Mouse (Mus musculus) neural tube, embryonic 14.5 days (tissue): Measurements from ENCODE around the gene Zkscan17. TPM values are rescaled to one million over a fixed set of nuclear protein-coding genes. Genes with fewer than 3 reads are reported as not detected.
A peak's percentile ranks its signal among the peaks of the same experiment; 100 is the strongest.

Experiments
- ATAC-seq: fragments of 200-750 bp; cut with Nextera tagmentation; 2 replicates; pipeline ENCODE4 v1.8.0; 2017; ENCODE audit warnings: low read depth, mild to moderate bottlenecking, moderate TSS enrichment, moderate library complexity
- H3K27ac ChIP-seq: fragments of 300-500 bp; sonication (generic); 2 replicates; pipeline ENCODE4 v1.5.1; 2014; ENCODE audit warnings: low read depth, mild to moderate bottlenecking, control low read depth, low read length, moderate library complexity, mixed read lengths
- H3K27me3 ChIP-seq: fragments of 300-500 bp; sonication (generic); 2 replicates; pipeline ENCODE4 v1.6.1; 2014; ENCODE audit warnings: low read length; ENCODE audit not compliant: control insufficient read depth, insufficient read depth
- H3K36me3 ChIP-seq: fragments of 300-500 bp; sonication (generic); 2 replicates; pipeline ENCODE4 v1.6.1; 2014; ENCODE audit warnings: low read length, mixed read lengths; ENCODE audit not compliant: control insufficient read depth, insufficient read depth
- H3K4me1 ChIP-seq: fragments of 300-500 bp; sonication (generic); 2 replicates; pipeline ENCODE4 v1.6.1; 2014; ENCODE audit warnings: low read length; ENCODE audit not compliant: control insufficient read depth, insufficient read depth
- H3K4me2 ChIP-seq: fragments of 300-500 bp; sonication (generic); 2 replicates; pipeline ENCODE4 v1.6.1; 2014; ENCODE audit warnings: mild to moderate bottlenecking, low read depth, low read length, control low read depth
- H3K4me3 ChIP-seq: fragments of 300-500 bp; sonication (generic); 2 replicates; pipeline ENCODE4 v1.5.1; 2014; ENCODE audit warnings: low read depth, low read length, control low read depth, mixed read lengths
- H3K9ac ChIP-seq: fragments of 300-500 bp; sonication (generic); replicated peaks from 2 replicates; pipeline ENCODE4 v1.6.1; 2014; ENCODE audit warnings: low read depth, mild to moderate bottlenecking, control low read depth, low read length, mixed read lengths
- H3K9me3 ChIP-seq: fragments of 300-500 bp; sonication (generic); 2 replicates; pipeline ENCODE4 v1.6.1; 2016; ENCODE audit warnings: low read length; ENCODE audit not compliant: control insufficient read depth
- WGBS: fragments of 180-500 bp; shearing (Covaris S2); extraction: QIAGEN DNeasy Blood & Tissue Kit; methylation state at CpG from one replicate; pipeline ENCODE4 v1.1.7; 2014; 5-methylcytosine and 5-hydroxymethylcytosine counted together
- polyA plus RNA-seq: library from polyadenylated mRNA; unstranded; fragments of >200 nt; fragmentation: Nextera tagmentation; extraction: Ambion mirVana; gene quantifications from 2 replicates; pipeline ENCODE4 v1.2.1, GENCODE M21; 2014

Gene Zkscan17
- polyA plus RNA-seq, 1 experiment from 2014 or later = 11.3 TPM

DNA sequence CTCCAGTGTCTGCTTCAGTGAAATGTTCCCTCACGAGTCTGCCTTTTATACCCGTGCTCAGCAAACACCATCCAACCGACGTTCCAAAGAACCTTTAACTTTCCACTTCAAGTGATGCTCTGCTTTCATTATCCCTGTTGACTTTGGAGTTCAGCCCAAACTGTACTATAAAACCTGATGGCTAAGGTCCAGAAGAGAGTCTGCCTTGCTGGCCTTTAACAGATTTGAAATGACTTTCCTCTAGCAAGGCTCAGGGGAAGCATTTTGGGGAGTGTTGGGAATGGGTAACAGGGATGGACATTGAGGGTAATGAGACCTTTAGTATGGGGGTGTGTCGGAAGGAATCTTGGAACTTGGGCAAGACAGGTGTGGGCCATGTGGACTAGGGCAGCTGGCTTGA, 3.7 kb upstream of the Zkscan17 start:
- 78% methylated on average over 5 of the region's 5 CpGs for WGBS
- H3K27ac ChIP-seq = no peak overlapping the region
- no peak overlapping the region for H3K4me3 ChIP-seq
- H3K9me3 ChIP-seq = no peaks in the 10 kb centered on the region
- H3K9ac ChIP-seq = no peak overlapping the region
- H3K27me3 ChIP-seq = no peaks in the 10 kb centered on the region
- H3K4me1 ChIP-seq = no peaks in the 10 kb centered on the region
- ATAC-seq = no peak
- no peaks in the 10 kb centered on the region for H3K36me3 ChIP-seq
- H3K4me2 ChIP-seq = no peak overlapping the region

DNA sequence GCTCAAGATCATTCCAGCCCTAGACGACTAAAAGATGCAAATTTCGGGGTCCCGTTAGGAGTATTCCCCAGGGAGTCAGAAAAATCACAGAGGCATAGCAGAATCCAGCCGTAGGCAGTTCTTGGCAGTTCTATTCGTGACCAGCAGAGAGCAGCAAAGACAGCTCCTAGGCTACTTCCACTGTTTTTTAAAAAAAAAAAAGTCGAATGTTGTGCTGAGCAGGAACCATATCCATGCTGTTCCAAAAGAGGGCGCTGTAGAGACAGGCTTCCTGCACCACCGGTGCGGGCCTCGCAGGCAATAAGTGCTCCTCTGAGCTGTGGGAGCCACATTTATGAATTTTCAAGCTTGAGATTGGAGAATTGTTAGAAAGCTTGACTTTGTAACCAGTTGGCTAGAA, 1.3 kb downstream of the Zkscan17 start:
- ATAC-seq = peak; percentile 38
- Histone ChIP-seq H3K9ac (no peak overlapping the region), H3K27me3 (no peaks in the 10 kb centered on the region), H3K9me3 (no peaks in the 10 kb centered on the region), H3K4me1 (no peaks in the 10 kb centered on the region), H3K4me3 (no peak overlapping the region), H3K27ac (no peak overlapping the region), H3K36me3 (no peaks in the 10 kb centered on the region), H3K4me2 (no peak overlapping the region)
- WGBS = 7% methylated on average over 10 of the region's 10 CpGs

DNA sequence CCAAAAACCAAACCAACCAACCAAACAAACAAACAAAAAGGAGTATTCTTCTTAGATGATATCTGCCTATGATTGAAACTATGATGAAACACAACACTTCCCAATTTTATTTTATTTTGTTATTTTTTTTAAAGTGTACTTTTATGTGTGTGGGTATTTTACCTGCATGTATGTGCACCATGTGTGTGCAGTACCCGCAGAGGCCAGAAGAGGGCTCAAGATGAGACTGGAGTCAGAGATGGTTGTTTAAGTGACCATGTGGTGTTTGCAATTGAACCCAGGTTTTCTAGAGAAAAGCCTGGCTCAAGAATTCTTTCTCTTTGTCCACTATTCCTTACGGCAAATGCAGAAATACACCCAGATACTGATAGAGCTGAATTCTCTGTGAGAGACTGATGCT, 2.4 kb downstream of the Zkscan17 start:
- Histone ChIP-seq H3K4me3 (no peak overlapping the region), H3K9ac (no peak overlapping the region), H3K4me2 (no peak overlapping the region), H3K27ac (no peak overlapping the region), H3K4me1 (no peaks in the 10 kb centered on the region), H3K36me3 (no peaks in the 10 kb centered on the region), H3K9me3 (no peaks in the 10 kb centered on the region), H3K27me3 (no peaks in the 10 kb centered on the region)
- 96% methylated on average over 2 of the region's 2 CpGs for WGBS
- no peak for ATAC-seq

DNA sequence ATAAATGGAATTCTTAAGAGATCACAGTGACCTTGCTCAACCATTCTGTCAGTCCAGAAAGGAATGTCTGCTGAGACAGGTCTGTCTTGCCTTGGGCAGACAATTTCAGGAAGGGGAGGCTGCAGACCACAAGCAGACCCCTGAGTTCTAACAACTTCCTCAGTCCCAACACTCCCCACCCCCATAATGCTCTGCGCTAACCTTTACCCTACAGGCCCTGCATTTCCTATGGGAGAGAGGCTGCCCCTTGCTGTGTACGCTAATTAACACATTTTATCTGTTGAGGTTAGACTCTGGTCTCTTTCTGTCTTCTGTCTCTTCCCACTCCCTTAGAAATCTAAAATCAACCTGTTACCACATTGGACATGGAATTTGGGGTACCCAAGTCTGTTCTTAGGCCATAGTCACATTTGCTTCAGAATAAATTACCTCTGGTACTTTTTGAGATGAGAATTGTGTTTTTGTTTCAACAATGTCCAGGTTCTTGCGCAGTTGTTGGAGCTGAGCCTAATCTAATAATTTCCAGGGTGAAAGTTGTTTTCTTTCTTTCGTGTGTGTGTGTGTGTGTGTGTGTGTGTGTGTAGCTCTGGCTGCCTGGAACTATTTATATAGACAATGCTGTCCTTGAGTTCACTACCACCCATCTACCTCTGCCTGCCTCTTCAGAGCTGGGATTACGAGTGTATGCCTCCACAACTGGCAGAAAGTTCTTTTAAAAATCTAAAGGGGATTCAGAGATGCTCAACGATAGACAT, 6.6 kb downstream of the Zkscan17 start:
- ATAC-seq = no peak
- Histone ChIP-seq H3K9ac (no peak overlapping the region), H3K9me3 (no peaks in the 10 kb centered on the region), H3K4me3 (no peak overlapping the region), H3K27me3 (no peaks in the 10 kb centered on the region), H3K27ac (no peak overlapping the region), H3K4me2 (no peak overlapping the region), H3K36me3 (no peaks in the 10 kb centered on the region), H3K4me1 (no peaks in the 10 kb centered on the region)
- WGBS = 80% methylated on average over 6 of the region's 6 CpGs

DNA sequence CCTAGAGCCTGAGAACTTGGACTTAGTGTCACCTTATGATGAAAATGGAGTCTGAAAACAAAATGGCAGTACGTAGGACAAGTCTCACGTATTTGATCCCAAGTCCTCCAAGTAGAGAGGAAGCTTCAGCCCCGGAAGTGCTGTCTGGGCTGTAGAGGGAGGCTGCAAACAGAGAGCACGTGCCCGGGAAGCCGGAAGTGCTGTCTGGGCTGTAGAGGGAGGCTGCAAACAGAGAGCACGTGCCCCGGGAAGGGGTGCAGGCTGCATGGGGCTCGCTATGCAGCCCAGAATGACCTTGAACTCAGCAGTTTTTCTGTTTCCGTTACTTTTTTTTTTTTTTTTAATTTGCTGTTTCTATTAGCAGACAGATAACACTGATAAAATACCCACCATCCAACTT, 8.3 kb downstream of the Zkscan17 start:
- 65% methylated on average over 10 of the region's 10 CpGs for WGBS

DNA sequence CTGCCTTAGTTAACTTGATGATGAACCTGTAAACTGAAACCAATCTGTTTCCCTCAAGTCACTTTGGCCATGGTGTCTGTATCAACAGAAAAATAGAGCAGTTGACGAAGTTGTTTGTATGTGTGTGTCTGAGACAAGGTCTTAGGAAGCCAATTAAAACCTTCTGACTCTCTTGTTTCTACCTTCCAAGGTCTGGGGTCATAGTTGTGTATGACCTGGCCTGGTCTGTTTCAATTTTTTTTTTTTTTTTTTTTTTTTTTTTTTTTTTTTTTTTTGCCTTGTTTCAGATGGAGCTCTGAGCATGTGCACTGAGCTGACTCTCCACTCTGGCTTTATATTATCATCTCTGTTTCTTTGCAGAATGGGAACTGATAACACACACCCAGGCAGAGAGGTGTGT, 9.1 kb downstream of the Zkscan17 start:
- no peak overlapping the region for H3K4me2 ChIP-seq
- H3K9me3 ChIP-seq = no peaks in the 10 kb centered on the region
- no peak overlapping the region for H3K9ac ChIP-seq
- no peaks in the 10 kb centered on the region for H3K27me3 ChIP-seq
- 90% methylated on average over 1 of the region's 1 CpGs for WGBS
- no peak overlapping the region for H3K27ac ChIP-seq
- no peak overlapping the region for H3K4me3 ChIP-seq
- H3K4me1 ChIP-seq = no peaks in the 10 kb centered on the region
- no peak for ATAC-seq
- H3K36me3 ChIP-seq = no peaks in the 10 kb centered on the region

More for the DNA sequence above, 8.3 kb downstream of the Zkscan17 start:
- H3K4me1 ChIP-seq = no peaks in the 10 kb centered on the region
- no peak overlapping the region for H3K9ac ChIP-seq
- H3K36me3 ChIP-seq = no peaks in the 10 kb centered on the region
- ATAC-seq = no peak
- no peaks in the 10 kb centered on the region for H3K9me3 ChIP-seq
- no peak overlapping the region for H3K4me3 ChIP-seq
- no peak overlapping the region for H3K4me2 ChIP-seq
- H3K27me3 ChIP-seq = no peaks in the 10 kb centered on the region
- no peak overlapping the region for H3K27ac ChIP-seq

DNA sequence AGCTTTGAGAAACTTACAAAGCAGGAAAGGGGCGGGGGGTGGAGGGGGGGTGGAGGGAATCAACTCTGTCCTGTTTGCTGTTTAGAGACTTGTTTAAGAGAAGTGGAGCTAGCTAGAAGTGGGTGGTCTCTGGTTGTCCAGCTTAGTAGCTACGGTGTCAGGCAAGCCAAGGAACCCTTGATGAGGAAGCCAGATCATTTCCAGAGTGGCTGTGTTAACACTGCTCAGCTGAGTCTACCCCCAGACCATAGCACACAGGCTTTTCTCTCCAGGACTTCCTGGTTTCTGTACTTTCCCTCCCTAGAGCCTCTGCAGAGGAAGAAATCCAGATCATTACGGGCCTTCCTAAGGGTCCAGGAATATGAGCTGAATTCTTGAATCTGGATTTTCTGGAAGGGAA, 11.8 kb downstream of the Zkscan17 start:
- no peaks in the 10 kb centered on the region for H3K27me3 ChIP-seq
- no peak overlapping the region for H3K4me2 ChIP-seq
- no peak overlapping the region for H3K9ac ChIP-seq
- no peak overlapping the region for H3K4me3 ChIP-seq
- ATAC-seq = no peak
- no peaks in the 10 kb centered on the region for H3K9me3 ChIP-seq
- no peaks in the 10 kb centered on the region for H3K4me1 ChIP-seq
- H3K27ac ChIP-seq = no peak overlapping the region
- WGBS = 74% methylated on average over 3 of the region's 3 CpGs
- no peaks in the 10 kb centered on the region for H3K36me3 ChIP-seq

DNA sequence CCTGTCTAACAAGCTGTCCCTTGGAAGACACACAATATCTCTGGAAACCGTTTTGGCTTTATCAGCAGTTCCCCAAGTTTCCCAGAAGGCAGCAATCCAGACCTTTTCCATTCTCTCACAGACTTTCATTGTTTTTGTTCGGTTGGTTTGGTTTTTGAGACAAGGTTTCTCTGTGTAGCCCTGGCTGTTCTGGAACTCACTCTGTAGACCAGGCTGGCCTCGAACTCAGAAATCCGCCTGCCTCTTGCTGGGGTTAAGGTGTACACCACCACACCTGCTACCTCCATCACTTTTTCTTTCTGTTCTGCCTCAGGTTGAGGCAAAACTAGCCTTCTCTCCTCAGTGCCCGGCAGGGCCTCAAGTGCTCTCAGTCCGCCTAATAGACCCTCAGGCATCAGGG, 12.2 kb downstream of the Zkscan17 start:
- Histone ChIP-seq H3K27ac (no peak overlapping the region), H3K27me3 (no peaks in the 10 kb centered on the region), H3K36me3 (no peaks in the 10 kb centered on the region), H3K4me1 (no peaks in the 10 kb centered on the region), H3K9me3 (no peaks in the 10 kb centered on the region), H3K4me3 (no peak overlapping the region), H3K9ac (no peak overlapping the region), H3K4me2 (no peak overlapping the region)
- no peak for ATAC-seq
- 71% methylated on average over 6 of the region's 6 CpGs for WGBS

DNA sequence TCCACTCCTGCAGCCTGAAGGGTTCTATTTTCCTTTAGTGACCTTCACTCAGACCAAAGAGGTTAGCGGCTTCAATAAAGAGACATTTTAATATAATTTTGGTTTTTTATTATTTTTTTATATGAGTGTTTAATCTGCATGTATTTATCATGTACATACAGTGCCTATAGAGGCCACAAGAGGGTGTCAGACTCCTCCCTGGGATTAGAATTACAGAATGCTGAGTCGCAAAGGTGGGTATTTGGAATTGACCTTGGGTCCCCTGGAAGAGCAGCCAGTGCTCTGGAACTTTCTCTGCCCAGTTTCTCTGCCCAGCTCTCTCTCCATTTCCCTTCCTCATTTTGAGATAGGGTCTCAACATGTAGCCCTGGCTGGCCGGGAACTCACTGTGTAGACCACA, 13.0 kb downstream of the Zkscan17 start:
- no peaks in the 10 kb centered on the region for H3K27me3 ChIP-seq
- H3K9ac ChIP-seq = no peak overlapping the region
- ATAC-seq = no peak
- no peaks in the 10 kb centered on the region for H3K9me3 ChIP-seq
- H3K27ac ChIP-seq = no peak overlapping the region
- WGBS = 86% methylated on average over 3 of the region's 3 CpGs
- H3K36me3 ChIP-seq = no peaks in the 10 kb centered on the region
- H3K4me1 ChIP-seq = no peaks in the 10 kb centered on the region
- H3K4me3 ChIP-seq = no peak overlapping the region
- H3K4me2 ChIP-seq = no peak overlapping the region
